ENCODE assay signal across 1 mouse cellular context in the genomic region with DNA sequence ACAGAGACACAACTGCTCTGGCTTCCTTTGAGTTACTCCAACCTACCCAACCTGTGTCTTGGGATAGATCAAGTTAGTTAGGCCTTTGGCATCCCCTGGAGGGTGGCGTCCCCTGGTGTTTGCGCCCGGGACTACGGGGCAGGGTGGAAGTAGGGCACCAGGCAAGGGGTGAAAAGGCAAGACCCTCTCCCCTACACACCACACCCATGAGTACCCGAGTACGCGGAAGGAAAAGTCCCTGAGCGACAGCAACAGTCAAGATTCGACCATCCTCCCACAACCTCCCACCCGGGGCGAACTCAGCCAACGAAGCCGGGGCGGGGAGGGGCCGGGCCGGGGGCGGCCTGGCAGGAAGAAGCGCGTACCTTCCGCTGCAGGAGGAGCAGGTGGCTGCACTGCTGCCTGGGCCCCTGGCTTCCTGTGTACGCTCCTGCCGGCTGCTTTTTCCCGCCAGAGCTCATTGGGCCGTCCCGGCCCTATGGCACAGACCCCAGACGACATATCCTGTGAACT.
TF ChIP-seq lines count a peak whose summit lies in the region.

A gene (plus strand): TSS at position 479 of the 513 bp plus-strand sequence.

TF ChIP-seq in CH12.LX, 34 proteins besides CTCF, POLR2A, EP300 and RAD21 (continued from another document):
- TF ChIP-seq MYC (IDR thresholded peaks at IDR 0.05; ENCODE audit: low read depth, low read length) (0 out of 2 replicates have a peak, but pooled peaks have one; percentile 45), ZMIZ1 (IDR thresholded peaks at IDR 0.05; ENCODE audit: low read depth, low read length) (peak; percentile 80), USF2 (conservative IDR thresholded peaks at IDR 0.05; ENCODE audit: low read depth, low read length) (no peak), SMC3 (IDR thresholded peaks at IDR 0.05; ENCODE audit: low read depth, low read length) (peak; percentile 96), GABPA (IDR thresholded peaks at IDR 0.05; ENCODE audit: insufficient replicate concordance, low read depth, low read length) (no peak), E2F4 (IDR thresholded peaks at IDR 0.05; ENCODE audit: insufficient replicate concordance, low read depth, low read length) (peak; percentile 95; the same call in 1 of the 2 replicates), HCFC1 (IDR thresholded peaks at IDR 0.05; ENCODE audit: low read depth, low read length) (peak; percentile 59), ZKSCAN1 (IDR thresholded peaks at IDR 0.05; ENCODE audit: borderline replicate concordance, low read depth, low read length) (no peak), ETS1 (conservative IDR thresholded peaks at IDR 0.05; ENCODE audit: low read depth, low read length) (peak; percentile 39; the same call in 1 of the 2 replicates)
